Mouse (Mus musculus) midbrain, embryonic 12.5 days (tissue): ENCODE data around the gene Slc25a11. TPM values are rescaled to one million over a fixed set of nuclear protein-coding genes. Genes with fewer than 3 reads are reported as not detected.

Experiments used
- ATAC-seq: fragments of 200-750 bp; cut with Nextera tagmentation; 2 replicates; pipeline ENCODE4 v1.8.0; 2017; ENCODE audit warnings: low read depth, moderate TSS enrichment, moderate library complexity; ENCODE audit not compliant: low FRiP score
- H3K27ac ChIP-seq: fragments of 300-500 bp; sonication (generic); replicated peaks from 2 replicates; pipeline ENCODE4 v1.5.1; 2016; ENCODE audit warnings: mild to moderate bottlenecking
- H3K27me3 ChIP-seq: fragments of 300-500 bp; sonication (generic); 2 replicates; pipeline ENCODE4 v1.6.1; 2016; ENCODE audit warnings: mild to moderate bottlenecking
- H3K36me3 ChIP-seq: fragments of 300-500 bp; sonication (generic); 2 replicates; pipeline ENCODE4 v1.6.1; 2016
- H3K4me1 ChIP-seq: fragments of 300-500 bp; sonication (generic); 2 replicates; pipeline ENCODE4 v1.6.1; 2016
- H3K4me2 ChIP-seq: fragments of 300-500 bp; sonication (generic); replicated peaks from 2 replicates; pipeline ENCODE4 v1.6.1; 2016; ENCODE audit warnings: mild to moderate bottlenecking, moderate library complexity
- H3K4me3 ChIP-seq: fragments of 300-500 bp; sonication (generic); 2 replicates; pipeline ENCODE4 v1.5.1; 2016; ENCODE audit warnings: mild to moderate bottlenecking
- H3K9ac ChIP-seq: fragments of 300-500 bp; sonication (generic); replicated peaks from 2 replicates; pipeline ENCODE4 v1.6.1; 2016; ENCODE audit warnings: mild to moderate bottlenecking, moderate library complexity
- H3K9me3 ChIP-seq: fragments of 300-500 bp; sonication (generic); 2 replicates; pipeline ENCODE4 v1.6.1; 2016; ENCODE audit warnings: mild to moderate bottlenecking
- WGBS: fragments of 180-500 bp; shearing (Covaris S2); methylation state at CpG from one replicate; pipeline ENCODE4 v1.1.7; 2016; 5-methylcytosine and 5-hydroxymethylcytosine counted together
- polyA plus RNA-seq: library from polyadenylated mRNA; unstranded; fragments of >200 nt; fragmentation: Nextera tagmentation; extraction: Ambion mirVana; gene quantifications from 2 replicates; pipeline ENCODE4 v1.2.1, GENCODE M21; 2016

The Slc25a11 gene
- polyA plus RNA-seq, 1 experiment from 2014 or later: 149 TPM

DNA sequence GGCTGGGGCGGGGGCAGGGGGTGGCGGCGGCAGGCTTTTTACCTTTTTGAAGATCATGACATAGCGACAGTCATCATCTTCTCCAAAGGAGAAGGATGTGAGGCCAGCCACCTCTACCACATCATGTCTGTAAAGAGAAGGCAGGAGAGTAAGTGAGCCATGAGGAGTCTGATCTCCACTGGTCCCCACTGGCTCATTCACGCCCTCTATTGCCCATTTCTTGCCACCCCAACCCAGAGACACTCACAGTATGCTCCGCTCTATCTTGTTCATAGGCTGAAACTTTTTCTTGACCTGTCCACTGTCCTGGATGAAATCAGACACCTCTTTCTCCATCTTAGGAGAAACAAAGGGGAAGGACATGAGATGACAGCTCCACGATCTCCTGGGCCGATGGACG is 17.5 kb upstream of the Slc25a11 start:
- no peaks in the 10 kb centered on the region for H3K9me3 ChIP-seq
- H3K36me3 ChIP-seq: peaks cover 55% of the 10 kb centered on the region
- WGBS: 93% methylated on average over 9 of the region's 9 CpGs
- no peak overlapping the region for H3K4me2 ChIP-seq
- no peak overlapping the region for H3K4me3 ChIP-seq
- peaks cover 15% of the 10 kb centered on the region for H3K4me1 ChIP-seq
- no peaks in the 10 kb centered on the region for H3K27me3 ChIP-seq
- ATAC-seq: no peak
- H3K27ac ChIP-seq: no peak overlapping the region
- no peak overlapping the region for H3K9ac ChIP-seq

DNA sequence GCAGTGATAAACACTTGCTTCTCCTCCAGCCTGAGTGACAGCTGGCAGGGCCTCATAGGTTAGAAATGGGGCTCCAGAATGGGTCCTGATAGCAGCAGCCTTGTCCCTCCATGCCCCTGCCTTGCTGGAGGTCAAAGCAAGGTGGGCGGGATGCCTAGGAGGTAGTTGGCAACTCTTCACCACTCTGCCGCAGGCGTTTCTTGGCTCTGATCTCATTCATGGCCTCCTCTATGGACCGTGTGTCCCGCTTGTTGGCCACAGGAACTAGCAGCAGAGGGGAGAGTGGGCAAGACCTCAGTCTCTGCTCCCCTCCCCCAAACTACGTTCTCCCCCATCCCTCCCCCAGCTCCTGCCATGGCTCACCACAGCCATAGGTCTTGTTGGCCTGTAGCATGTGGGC is 16.7 kb upstream of the Slc25a11 start:
- no peaks in the 10 kb centered on the region for H3K9me3 ChIP-seq
- no peak overlapping the region for H3K27ac ChIP-seq
- no peaks in the 10 kb centered on the region for H3K27me3 ChIP-seq
- no peak overlapping the region for H3K9ac ChIP-seq
- H3K4me2 ChIP-seq: no peak overlapping the region
- no peak for ATAC-seq
- peaks cover 15% of the 10 kb centered on the region for H3K4me1 ChIP-seq
- peaks cover 55% of the 10 kb centered on the region for H3K36me3 ChIP-seq
- WGBS: 95% methylated on average over 6 of the region's 6 CpGs
- no peak overlapping the region for H3K4me3 ChIP-seq

DNA sequence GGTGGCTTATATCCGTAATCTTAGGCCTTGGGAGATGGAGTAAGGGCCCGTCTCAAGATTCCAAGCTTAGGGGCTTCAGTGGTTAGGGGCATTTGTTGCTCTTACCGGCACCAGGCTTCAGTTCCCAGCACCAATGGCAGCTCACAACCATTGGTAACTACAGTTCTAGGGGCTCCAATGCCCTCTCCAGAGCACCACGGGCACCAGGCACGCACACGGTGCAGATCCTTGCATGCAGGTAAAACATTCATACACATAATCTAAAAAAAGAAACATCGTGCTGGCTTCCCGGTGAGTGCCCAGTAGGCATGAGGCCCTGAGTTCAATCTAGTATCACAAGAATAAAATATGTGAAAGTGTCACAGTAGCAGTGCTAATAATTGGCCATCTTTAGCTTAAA is 15.8 kb upstream of the Slc25a11 start:
- Histone ChIP-seq H3K4me3 (no peak overlapping the region), H3K36me3 (peaks cover 55% of the 10 kb centered on the region)
- 88% methylated on average over 8 of the region's 8 CpGs for WGBS

DNA sequence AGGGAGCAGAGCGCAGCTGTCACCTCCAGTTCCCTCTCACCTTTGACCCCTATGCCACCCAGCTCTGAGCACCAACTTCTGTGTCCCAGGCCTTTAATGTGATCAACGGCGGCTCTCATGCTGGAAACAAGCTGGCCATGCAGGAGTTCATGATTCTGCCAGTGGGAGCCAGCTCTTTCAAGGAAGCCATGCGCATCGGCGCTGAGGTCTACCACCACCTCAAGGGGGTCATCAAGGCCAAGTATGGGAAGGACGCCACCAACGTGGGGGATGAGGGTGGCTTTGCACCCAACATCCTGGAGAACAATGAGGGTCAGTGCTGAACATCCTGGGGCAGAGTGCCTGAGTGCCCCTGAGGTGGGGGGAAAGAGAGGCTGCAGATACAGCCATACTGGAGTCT is 13.3 kb upstream of the Slc25a11 start:
- Histone ChIP-seq H3K4me3 (no peak overlapping the region), H3K4me1 (peaks cover 18% of the 10 kb centered on the region), H3K9ac (no peak overlapping the region), H3K36me3 (peaks cover 50% of the 10 kb centered on the region), H3K4me2 (no peak overlapping the region), H3K9me3 (no peaks in the 10 kb centered on the region), H3K27me3 (peaks cover 8% of the 10 kb centered on the region; the same call in 1 of the 2 replicates), H3K27ac (no peak overlapping the region)
- no peak for ATAC-seq
- 87% methylated on average over 8 of the region's 8 CpGs for WGBS

More for the DNA sequence above, 15.8 kb upstream of the Slc25a11 start:
- peaks cover 12% of the 10 kb centered on the region for H3K4me1 ChIP-seq
- no peaks in the 10 kb centered on the region for H3K27me3 ChIP-seq
- H3K9me3 ChIP-seq: no peaks in the 10 kb centered on the region
- H3K9ac ChIP-seq: no peak overlapping the region
- H3K4me2 ChIP-seq: no peak overlapping the region
- H3K27ac ChIP-seq: no peak overlapping the region
- ATAC-seq: no peak

DNA sequence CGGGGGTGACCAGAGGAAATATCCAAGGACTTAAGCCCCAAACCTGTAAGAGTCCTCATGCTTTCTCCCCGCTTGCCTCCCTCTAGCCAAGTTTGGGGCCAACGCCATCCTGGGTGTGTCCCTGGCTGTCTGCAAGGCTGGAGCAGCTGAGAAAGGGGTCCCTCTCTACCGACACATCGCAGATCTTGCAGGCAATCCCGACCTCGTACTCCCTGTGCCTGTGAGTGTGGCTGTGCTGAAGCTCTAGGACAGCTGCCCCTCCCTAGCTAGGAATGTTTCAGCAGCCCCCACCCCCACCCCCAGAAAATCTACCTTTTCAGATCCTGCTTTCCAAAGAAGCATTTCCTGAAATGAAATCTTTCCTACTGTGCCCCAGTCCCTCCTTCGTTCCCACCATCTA is 11.7 kb upstream of the Slc25a11 start:
- peaks cover 8% of the 10 kb centered on the region; the same call in 1 of the 2 replicates for H3K27me3 ChIP-seq
- WGBS: 78% methylated on average over 8 of the region's 8 CpGs
- ATAC-seq: no peak

DNA sequence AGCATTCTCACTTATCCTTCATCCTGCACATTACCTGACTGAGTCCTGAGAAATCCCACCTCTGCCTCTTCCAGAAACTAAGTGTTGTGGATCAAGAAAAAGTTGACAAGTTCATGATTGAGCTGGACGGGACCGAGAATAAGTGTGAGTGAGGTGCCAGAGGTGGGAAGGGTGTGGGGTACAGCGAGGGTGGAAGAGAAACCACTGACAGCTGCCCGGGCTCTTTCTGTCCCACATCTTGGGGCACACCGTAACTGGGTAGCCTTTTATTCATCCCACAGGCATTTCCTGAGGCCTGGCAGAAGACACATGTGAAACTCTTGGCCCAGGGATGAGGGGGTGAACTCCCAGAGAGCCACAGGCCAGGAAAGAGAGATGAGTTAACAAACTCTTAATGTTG is 11.2 kb upstream of the Slc25a11 start:
- no peak overlapping the region for H3K4me3 ChIP-seq
- peaks cover 8% of the 10 kb centered on the region; the same call in 1 of the 2 replicates for H3K27me3 ChIP-seq
- peaks cover 30% of the 10 kb centered on the region for H3K36me3 ChIP-seq
- H3K9me3 ChIP-seq: no peaks in the 10 kb centered on the region
- H3K9ac ChIP-seq: no peak overlapping the region
- no peak overlapping the region for H3K4me2 ChIP-seq
- H3K4me1 ChIP-seq: peaks cover 23% of the 10 kb centered on the region
- WGBS: 95% methylated on average over 5 of the region's 5 CpGs
- no peak for ATAC-seq
- no peak overlapping the region for H3K27ac ChIP-seq

More for the DNA sequence above, 11.7 kb upstream of the Slc25a11 start:
- Histone ChIP-seq H3K27ac (no peak overlapping the region), H3K4me3 (no peak overlapping the region), H3K36me3 (peaks cover 34% of the 10 kb centered on the region), H3K4me2 (no peak overlapping the region), H3K9me3 (no peaks in the 10 kb centered on the region), H3K9ac (no peak overlapping the region), H3K4me1 (peaks cover 23% of the 10 kb centered on the region)

DNA sequence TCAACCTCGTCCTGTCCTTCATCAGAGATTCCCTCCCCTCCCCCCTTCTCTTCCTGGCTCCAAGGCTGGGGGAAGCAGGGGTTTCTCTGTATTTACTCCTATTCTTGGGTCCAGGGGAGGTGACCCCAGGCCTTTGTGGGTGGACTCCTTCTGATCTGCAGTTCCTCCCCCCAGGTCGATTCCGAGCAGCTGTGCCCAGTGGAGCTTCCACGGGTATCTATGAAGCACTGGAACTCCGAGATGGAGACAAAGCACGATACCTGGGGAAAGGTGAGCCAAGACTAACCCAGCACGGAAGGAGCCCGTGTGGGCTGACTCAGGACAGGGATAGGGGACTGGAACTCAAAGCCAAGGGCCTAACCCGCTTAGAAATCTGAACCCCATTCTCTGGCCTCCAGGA is 10.7 kb upstream of the Slc25a11 start:
- H3K4me3 ChIP-seq: no peak overlapping the region
- H3K4me1 ChIP-seq: peaks cover 26% of the 10 kb centered on the region
- no peaks in the 10 kb centered on the region for H3K9me3 ChIP-seq
- no peak overlapping the region for H3K4me2 ChIP-seq
- H3K27me3 ChIP-seq: peaks cover 8% of the 10 kb centered on the region; the same call in 1 of the 2 replicates
- H3K27ac ChIP-seq: no peak overlapping the region
- H3K9ac ChIP-seq: no peak overlapping the region
- ATAC-seq: no peak
- WGBS: 65% methylated on average over 9 of the region's 9 CpGs
- H3K36me3 ChIP-seq: peaks cover 25% of the 10 kb centered on the region

DNA sequence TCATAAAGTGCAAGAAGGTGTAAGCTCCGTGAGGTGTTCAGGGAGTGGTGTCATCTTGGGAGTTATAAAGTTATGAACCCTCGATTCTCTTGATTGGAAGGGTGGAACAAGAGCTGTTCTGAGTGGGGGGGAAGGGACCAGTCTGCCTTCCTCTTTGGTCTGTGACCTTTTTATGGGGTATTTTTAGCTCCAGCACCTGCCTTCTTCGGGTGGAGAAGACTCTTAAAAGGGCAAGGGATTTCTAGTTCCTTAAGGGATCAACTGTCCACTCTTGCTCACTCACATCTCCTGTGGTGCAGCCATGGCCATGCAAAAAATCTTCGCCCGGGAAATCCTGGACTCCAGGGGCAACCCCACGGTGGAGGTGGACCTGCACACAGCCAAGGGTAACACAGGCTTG is 10.3 kb upstream of the Slc25a11 start:
- Histone ChIP-seq H3K4me2 (no peak overlapping the region), H3K4me1 (peaks cover 30% of the 10 kb centered on the region), H3K9ac (no peak overlapping the region), H3K27me3 (peaks cover 8% of the 10 kb centered on the region; the same call in 1 of the 2 replicates), H3K27ac (no peak overlapping the region), H3K4me3 (no peak overlapping the region), H3K9me3 (no peaks in the 10 kb centered on the region), H3K36me3 (peaks cover 23% of the 10 kb centered on the region)
- 59% methylated on average over 6 of the region's 6 CpGs for WGBS
- no peak for ATAC-seq

DNA sequence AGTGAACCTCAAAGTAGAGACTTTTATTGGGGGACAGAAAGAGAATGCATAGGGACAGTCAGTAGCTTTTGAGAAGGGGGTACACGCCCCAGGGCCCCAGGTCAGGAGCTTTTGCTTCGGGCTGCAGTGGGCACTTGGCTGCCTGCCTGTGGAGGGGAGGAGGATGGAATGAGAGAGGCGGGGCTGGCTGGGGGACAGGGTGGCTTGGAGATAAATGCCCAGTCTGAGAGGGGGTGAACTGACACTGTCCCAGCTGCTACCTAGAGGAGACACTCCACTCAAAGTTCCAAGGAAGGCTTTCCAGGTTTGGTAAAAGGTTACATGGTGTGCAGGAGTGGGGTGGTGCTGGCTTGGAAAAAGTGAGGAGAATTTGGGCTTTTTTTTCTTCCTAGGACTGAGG is 9.7 kb upstream of the Slc25a11 start, which contains the start of gene Eno3:
Gene Eno3 (plus strand): TSS at position 239 of the 400 bp plus-strand sequence.
- Histone ChIP-seq H3K4me2 (peak within 1 kb of the TSS; percentile 94), H3K9me3 (no peaks in the 10 kb centered on the region), H3K27ac (peak within 1 kb of the TSS; percentile 97), H3K36me3 (peaks cover 23% of the 10 kb centered on the region), H3K4me3 (peak within 1 kb of the TSS; percentile 99), H3K4me1 (peaks cover 36% of the 10 kb centered on the region), H3K27me3 (peaks cover 8% of the 10 kb centered on the region; the same call in 1 of the 2 replicates), H3K9ac (peak within 1 kb of the TSS; percentile 98)
- 13% methylated on average over 3 of the region's 3 CpGs for WGBS
- ATAC-seq: no peak

DNA sequence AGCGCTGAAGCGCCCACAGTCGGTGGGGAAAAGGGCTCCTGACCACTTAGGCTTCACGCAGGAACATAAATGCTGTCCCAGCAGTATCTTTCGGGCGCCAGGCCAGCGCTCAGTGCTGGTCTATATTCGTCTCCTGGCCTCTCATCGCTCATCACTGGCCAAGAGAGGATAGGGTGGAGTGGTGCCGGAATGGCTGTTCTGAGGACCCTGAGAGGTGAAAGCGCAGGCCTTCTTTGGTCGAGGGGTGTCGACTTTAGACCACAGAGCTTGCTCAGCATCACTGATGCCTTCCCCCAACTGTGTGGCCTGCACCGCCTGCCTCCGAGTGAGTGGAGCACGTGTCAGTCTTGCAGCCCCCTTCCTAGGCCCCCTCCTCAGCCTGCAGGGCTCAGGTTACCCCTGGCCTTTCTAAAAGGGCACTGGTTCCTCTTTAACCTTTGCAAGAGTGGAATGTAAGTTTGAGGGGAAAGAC is 9.2 kb upstream of the Slc25a11 start:
- H3K4me2 ChIP-seq: peak overlapping the region; percentile 94
- H3K9ac ChIP-seq: peak overlapping the region; percentile 98
- peaks cover 25% of the 10 kb centered on the region for H3K36me3 ChIP-seq
- peak overlapping the region; percentile 97; the same call in 1 of the 2 replicates for H3K27ac ChIP-seq
- H3K4me1 ChIP-seq: peaks cover 38% of the 10 kb centered on the region
- ATAC-seq: no peak
- no peaks in the 10 kb centered on the region for H3K9me3 ChIP-seq
- 4% methylated on average over 16 of the region's 16 CpGs for WGBS
- H3K4me3 ChIP-seq: peak overlapping the region; percentile 99
- H3K27me3 ChIP-seq: peaks cover 8% of the 10 kb centered on the region; the same call in 1 of the 2 replicates

DNA sequence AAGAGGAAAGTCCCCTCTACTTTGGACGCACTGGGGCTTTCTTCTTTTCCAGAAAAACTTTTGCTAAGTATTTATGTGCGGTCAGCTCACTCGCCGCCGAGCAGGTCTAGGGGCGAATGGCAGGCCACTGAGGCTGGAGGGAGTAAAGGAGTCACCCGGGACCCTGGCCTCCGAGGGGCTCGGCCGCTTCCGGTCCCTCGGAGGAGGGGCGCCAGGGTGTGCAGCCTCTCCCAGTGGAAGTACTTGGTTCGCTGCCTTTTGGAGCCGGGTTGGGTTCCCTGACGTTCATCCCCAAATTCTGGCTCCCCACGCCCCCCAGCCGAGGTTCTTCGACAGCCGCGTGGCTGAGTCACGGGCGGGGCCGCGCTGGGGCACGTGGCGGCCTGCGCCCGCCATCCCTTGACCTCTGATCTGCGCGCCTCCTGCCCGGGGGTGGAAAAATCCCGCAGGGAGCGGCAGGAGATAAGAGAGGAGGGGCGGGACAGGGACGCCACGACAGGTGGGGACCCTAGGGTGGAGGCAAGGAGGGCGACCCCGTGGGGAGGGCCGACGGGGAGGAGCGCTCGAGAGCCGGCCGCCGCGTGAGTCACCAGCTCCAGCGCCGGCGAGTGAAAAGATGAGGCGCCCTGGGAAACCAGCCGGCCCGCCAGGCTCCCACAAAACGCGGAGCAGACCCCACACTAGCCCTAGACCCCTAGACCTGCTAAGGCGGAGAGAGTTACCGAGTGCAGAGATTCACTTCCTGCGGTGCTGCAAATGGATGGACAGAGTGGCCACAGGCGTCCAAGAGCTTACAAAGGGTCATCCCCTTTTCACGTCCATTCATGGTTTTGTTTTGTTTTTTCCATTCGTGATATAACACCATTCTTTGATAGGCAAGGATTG is 8.5 kb upstream of the Slc25a11 start:
- H3K4me1 ChIP-seq: peaks cover 41% of the 10 kb centered on the region
- ATAC-seq: no peak; the same call in 1 of the 2 replicates
- no peaks in the 10 kb centered on the region for H3K9me3 ChIP-seq
- H3K4me2 ChIP-seq: peak overlapping the region; percentile 94
- under 1% methylated on average over 61 of the region's 61 CpGs for WGBS
- H3K4me3 ChIP-seq: peak overlapping the region; percentile 99
- H3K36me3 ChIP-seq: peaks cover 26% of the 10 kb centered on the region
- peaks cover 8% of the 10 kb centered on the region; the same call in 1 of the 2 replicates for H3K27me3 ChIP-seq
- peak overlapping the region; percentile 98 for H3K9ac ChIP-seq
- H3K27ac ChIP-seq: peak overlapping the region; percentile 97

DNA sequence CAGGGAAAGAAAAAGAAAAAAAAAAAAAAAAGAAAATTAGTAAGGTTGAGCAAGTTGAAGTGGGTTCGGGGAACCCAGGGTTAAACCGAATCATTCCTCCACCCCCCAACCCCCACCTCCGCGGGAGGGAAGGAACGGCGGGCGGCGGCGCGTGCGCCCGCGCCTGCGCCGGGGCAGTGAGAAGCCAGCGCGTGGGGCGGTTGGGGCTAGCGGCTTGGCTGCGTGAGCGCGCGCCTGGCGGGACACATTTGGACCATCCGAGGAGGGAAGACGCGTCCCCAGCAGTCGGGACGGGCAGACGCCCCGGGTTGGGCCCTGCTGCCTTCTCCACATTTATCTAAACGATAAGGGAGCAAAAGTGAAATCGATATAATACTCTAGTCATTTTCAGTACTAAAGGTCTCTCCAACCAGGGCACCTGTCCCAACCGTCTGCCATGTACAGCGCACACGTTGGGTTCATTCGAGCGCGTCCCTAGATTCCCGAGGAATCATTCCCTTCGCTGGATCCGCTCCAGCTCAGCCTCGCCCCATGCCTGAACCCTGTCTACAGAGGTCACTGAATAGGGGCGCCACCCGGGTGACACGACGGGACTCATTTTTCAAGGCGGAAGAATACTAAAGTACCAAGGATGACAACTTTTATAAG is 7.8 kb upstream of the Slc25a11 start:
- Histone ChIP-seq H3K27ac (peak overlapping the region; percentile 97), H3K4me2 (peak overlapping the region; percentile 94), H3K9me3 (no peaks in the 10 kb centered on the region), H3K4me1 (peaks cover 42% of the 10 kb centered on the region), H3K27me3 (peaks cover 8% of the 10 kb centered on the region; the same call in 1 of the 2 replicates), H3K36me3 (peaks cover 28% of the 10 kb centered on the region), H3K9ac (peak overlapping the region; percentile 98), H3K4me3 (peak overlapping the region; percentile 99)
- peak; percentile 47; the same call in 1 of the 2 replicates for ATAC-seq
- WGBS: 1% methylated on average over 46 of the region's 48 CpGs
